Mouse (Mus musculus): ENCODE measurements around the gene Gsx1.

Gene Gsx1

DNA sequence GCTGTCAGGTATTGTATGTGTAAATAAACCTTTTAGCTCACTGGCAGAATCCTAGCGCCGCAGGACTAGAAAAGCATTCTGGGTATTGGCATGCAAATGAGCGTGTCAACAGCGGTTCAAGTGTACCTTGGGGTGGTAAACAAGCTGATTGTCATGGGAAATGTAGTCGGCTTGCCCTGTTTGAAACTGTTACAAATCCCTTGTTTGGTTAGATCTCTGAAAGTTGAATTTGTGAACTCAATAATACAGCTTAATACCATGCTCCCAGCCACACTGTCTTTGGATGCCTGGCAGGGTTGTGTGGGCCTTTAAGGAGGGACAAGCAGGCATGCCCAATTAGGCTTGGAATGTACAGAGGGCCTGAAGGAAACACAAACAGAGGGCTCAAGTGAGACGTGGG lies 16.4 kb downstream of the Gsx1 start:
- no peak for DNase-seq (ENCODE audit: low spot score in 2 of 2)

DNA sequence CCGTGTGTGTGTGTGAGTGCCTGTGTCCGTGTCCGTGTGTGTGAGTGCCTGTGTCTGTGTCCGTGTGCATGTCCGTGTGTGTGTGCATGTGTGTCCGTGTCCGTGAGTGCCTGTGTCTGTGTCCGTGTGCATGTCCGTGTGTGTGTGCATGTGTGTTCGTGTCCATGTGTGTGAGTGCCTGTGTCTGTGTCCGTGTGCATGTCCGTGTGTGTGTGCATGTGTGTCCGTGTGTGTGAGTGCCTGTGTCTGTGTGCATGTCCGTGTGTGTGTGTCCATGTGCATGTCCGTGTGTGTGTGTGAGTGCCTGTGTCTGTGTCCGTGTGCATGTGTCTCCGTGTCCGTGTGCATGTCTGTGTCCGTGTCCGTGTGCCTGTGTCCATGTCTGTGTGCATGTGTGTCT lies 19.4 kb downstream of the Gsx1 start:
- no peak for DNase-seq (ENCODE audit: low spot score in 2 of 2)

DNA sequence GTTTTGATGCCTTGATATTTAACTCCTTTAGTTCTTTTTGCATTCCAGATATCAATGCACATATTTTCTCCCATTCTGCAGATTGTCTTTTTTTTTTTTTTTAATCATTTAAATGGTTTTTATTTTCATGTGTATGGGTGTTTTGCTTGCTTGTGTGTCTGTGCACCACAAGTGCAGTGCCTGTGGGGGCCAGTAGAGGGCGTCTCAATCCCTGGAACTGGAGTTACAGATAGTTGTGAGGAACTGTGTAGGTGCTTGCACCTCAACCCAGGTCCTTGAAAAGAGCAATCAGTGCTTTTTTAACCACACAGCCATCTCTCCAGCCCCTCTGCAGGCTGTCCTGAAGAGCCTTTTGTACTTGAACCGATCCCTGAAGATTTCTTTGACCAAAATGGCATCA lies 20.0 kb downstream of the Gsx1 start:
- no peak for DNase-seq (ENCODE audit: low spot score in 2 of 2)

DNA sequence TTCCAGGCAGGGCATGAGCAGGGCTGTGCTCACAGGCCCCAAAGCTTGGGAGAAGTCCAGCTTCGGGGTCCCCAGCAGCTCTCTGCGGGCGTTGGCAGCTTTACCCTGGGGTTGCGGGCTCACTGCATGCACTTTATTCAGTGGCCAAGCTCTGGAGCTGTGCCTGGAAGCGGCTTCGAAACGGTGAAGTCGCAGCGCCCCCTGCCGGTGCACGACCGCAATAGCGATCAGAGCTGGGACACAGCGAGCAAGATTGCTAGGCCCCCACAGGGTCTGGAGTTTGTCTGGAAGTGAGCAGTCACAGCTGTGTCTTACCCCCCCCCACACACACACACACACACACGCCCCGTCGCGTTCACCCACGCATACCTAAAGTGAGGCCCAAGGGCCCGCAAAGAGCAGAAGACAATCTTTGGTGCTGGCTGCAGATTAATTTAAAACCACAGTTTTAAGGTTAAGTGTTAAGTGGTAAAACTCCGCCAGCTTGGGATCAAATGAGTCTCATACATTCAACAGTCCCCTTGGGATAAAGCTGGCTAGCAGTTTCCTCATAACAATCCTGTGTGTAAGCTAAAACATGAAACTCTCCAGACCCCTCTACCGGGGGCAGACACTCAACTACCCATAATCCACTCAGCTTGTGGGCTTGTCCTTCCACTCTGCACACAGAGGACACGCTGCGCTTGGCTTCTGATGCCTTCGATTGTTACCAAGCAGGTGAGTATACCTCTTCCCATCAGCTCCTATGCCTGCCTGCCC lies 39.0 kb downstream of the Gsx1 start:
- DNase-seq (ENCODE audit: low spot score in 2 of 2), result peak; percentile 50 to 54

DNA sequence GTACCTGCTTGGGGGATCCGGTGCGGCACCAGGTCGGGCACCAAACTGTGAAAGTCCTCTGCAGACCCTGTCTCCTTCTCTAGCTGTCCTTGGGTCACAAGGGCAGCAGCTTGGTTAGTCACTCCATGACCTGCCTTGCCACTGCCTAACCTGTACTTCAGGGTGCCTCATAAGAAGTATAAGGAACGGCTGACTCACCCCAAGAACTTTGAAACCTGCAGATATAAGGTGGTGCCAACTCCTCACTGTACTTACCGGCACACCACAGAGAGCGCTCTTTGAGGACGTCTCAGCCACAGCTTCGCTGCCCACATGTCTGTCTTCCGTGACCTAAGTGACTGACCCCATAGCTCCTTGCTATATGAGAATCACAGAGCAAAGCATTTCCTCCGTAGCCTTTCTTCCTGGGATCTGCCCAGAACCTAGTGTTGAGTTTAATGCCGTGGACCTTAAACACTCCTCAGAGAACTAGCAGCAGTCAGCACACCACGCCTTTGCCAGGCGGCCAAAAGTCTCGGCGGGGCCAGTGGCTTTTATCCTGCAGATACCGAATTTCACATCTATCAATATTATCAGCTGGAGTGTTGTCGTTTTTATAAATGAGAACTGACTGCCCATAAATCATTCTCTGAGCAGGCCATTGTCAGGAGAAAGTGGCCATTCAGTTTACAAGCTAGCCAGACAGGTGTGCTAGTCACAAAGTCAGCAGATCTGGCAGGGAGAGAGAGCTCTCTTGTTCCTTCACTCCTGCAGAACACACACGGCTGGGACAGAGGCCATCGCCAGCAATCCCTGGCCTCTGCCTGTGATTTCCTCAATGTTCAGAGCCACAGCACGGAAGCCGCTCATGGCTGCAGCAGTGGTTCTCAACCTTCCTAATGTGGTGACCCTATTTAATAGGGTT lies 47.2 kb downstream of the Gsx1 start:
- DNase-seq (ENCODE audit: low spot score in 2 of 2), result no peak
